Mouse (Mus musculus): ENCODE data around the gene Defa30.
"Not testable (repeated sequence)": the region's sequence is repeated elsewhere in the genome, so short reads cannot be mapped to it uniquely, and the experiment has no call there.

Defa30 gene

GRCm38 (mm10) chr8:21134342-21134741 is at the start of gene Defa30:
Defa30 (plus strand) TSS chr8:21134642.
- DNase-seq (ENCODE audit: low spot score) = not testable (repeated sequence)

- no peak for DNase-seq (ENCODE audit: low spot score)
Observed at GRCm38 (mm10) chr8:21093106-21093505, 41.3 kb upstream of the Defa30 start.

- DNase-seq (ENCODE audit: low spot score) = not testable (repeated sequence)
Observed at GRCm38 (mm10) chr8:21095950-21096349, 38.5 kb upstream of the Defa30 start, which contains the start of gene Gm14851. Gm14851 (minus strand) TSS chr8:21096050.

- DNase-seq (ENCODE audit: low spot score) = not testable (repeated sequence)
Observed at GRCm38 (mm10) chr8:21161977-21162376, 27.5 kb downstream of the Defa30 start, which contains the start of gene Defa22. Defa22 (plus strand) TSS chr8:21162277.
